ENCODE assay signal across 13 mouse cellular contexts in genomic region chr13:46516183-46516582, GRCm38 (mm10). TPM values are rescaled to one million over a fixed set of nuclear protein-coding genes. Genes with fewer than 3 reads are reported as not detected.
DNase-seq lines count a peak whose midpoint lies in the region; ATAC-seq and TF ChIP-seq lines count a peak whose summit lies in the region.
"Had no signal": no experiment of that assay in that cellular context is flagged by ENCODE, and none has a peak within 500 bp of the region (broad histone marks: within the 10 kb centered on the region; RNA-seq: fewer than 3 reads in every experiment).

No protein-coding gene starts in this region.

- peak overlapping the region; percentile 38 for H3K4me2 ChIP-seq in heart, embryonic 12.5 days
- H3K4me2 ChIP-seq in lung, embryonic 15.5 days = no peak overlapping the region
- H3K4me2 ChIP-seq: liver, embryonic 12.5 days; midbrain, embryonic 13.5 days; stomach, embryonic 15.5 days had no signal

- no peak overlapping the region for H3K9ac ChIP-seq in MEL (ENCODE audit: control insufficient read depth, low read depth, low read length, poor library complexity, severe bottlenecking)
- H3K9ac ChIP-seq in heart, embryonic 12.5 days = no peak overlapping the region
- H3K9ac ChIP-seq in lung, embryonic 15.5 days = no peak overlapping the region
- H3K9ac ChIP-seq: liver, embryonic 12.5 days; midbrain, embryonic 13.5 days; stomach, embryonic 15.5 days had no signal

- TF ChIP-seq CTCF in MEL (IDR thresholded peaks at IDR 0.05 in 2 of 3, conservative IDR thresholded peaks at IDR 0.05 in 1 of 3; ENCODE audit: control insufficient read depth in 1 of 3, insufficient read depth in 1 of 3, low read depth in 2 of 3, low read length in 3 of 3, poor library complexity in 1 of 3, severe bottlenecking in 1 of 3) = no peak

- no peaks in the 10 kb centered on the region for H3K27me3 ChIP-seq in MEL (ENCODE audit: control insufficient read depth in 1 of 2, insufficient read depth in 2 of 2, low read length in 2 of 2)
- no peaks in the 10 kb centered on the region for H3K27me3 ChIP-seq in heart, embryonic 12.5 days (replicated peaks)
- H3K27me3 ChIP-seq in lung, embryonic 15.5 days = no peaks in the 10 kb centered on the region
- H3K27me3 ChIP-seq: liver, embryonic 12.5 days; midbrain, embryonic 13.5 days; stomach, embryonic 15.5 days had no signal

- H3K79me2 ChIP-seq in MEL (ENCODE audit: control insufficient read depth, insufficient read depth, low read length, poor library complexity) = no peaks in the 10 kb centered on the region

- no peak overlapping the region for H3K4me3 ChIP-seq in MEL (ENCODE audit: control insufficient read depth in 1 of 2, insufficient read depth in 1 of 2, low read depth in 2 of 2, low read length in 2 of 2)
- H3K4me3 ChIP-seq in heart, embryonic 12.5 days = no peak overlapping the region
- H3K4me3 ChIP-seq in lung, embryonic 15.5 days = no peak overlapping the region
- H3K4me3 ChIP-seq: liver, embryonic 12.5 days; midbrain, embryonic 13.5 days; stomach, embryonic 15.5 days had no signal

- peak overlapping the region; percentile 28; the same call in 1 of the 2 replicates for H3K27ac ChIP-seq in MEL (ENCODE audit: control insufficient read depth, low read depth, low read length)
- H3K27ac ChIP-seq in heart, embryonic 12.5 days (ENCODE audit: poor library complexity, severe bottlenecking) = peak overlapping the region; percentile 92
- H3K27ac ChIP-seq in lung, embryonic 15.5 days = peak overlapping the region; percentile 70
- H3K27ac ChIP-seq: liver, embryonic 12.5 days; midbrain, embryonic 13.5 days; stomach, embryonic 15.5 days had no signal

- peak; percentile 86 for ATAC-seq in heart, embryonic 12.5 days (ENCODE audit: insufficient number of reproducible peaks, low FRiP score)
- ATAC-seq in lung, embryonic 15.5 days (ENCODE audit: borderline replicate concordance, extremely low read depth, low FRiP score, low TSS enrichment) = peak; percentile 69
- ATAC-seq: inflammation-experienced regulatory T-cells, adult 6 months; liver, embryonic 12.5 days; midbrain, embryonic 13.5 days had no signal

- no peak for TF ChIP-seq POLR2A in MEL (IDR thresholded peaks at IDR 0.05; ENCODE audit: control insufficient read depth in 1 of 2, insufficient read depth in 1 of 2, low read depth in 1 of 2, low read length in 2 of 2, poor library complexity in 1 of 2)

- peak; percentile 47 to 70; a peak in 3 of 4 replicates for TF ChIP-seq EP300 in MEL (IDR thresholded peaks at IDR 0.05; ENCODE audit: low read depth in 1 of 2, low read length in 2 of 2)

- no peak for TF ChIP-seq RAD21 in MEL (IDR thresholded peaks at IDR 0.05; ENCODE audit: low read depth, low read length)

- no peaks in the 10 kb centered on the region for H3K9me3 ChIP-seq in MEL (replicated peaks; ENCODE audit: insufficient read depth, low read length)
- no peaks in the 10 kb centered on the region; the same call in 1 of the 2 replicates for H3K9me3 ChIP-seq in heart, embryonic 12.5 days (replicated peaks)
- H3K9me3 ChIP-seq in lung, embryonic 15.5 days = no peaks in the 10 kb centered on the region; the same call in 1 of the 2 replicates
- H3K9me3 ChIP-seq: liver, embryonic 12.5 days; midbrain, embryonic 13.5 days; stomach, embryonic 15.5 days had no signal

- 22% methylated on average over 7 of the region's 7 CpGs for WGBS in heart, embryonic 12.5 days
- WGBS in lung, embryonic 15.5 days = 47% methylated on average over 7 of the region's 7 CpGs

- H3K36me3 ChIP-seq in MEL (ENCODE audit: control insufficient read depth in 1 of 2, insufficient read depth in 2 of 2, low read length in 2 of 2) = peaks cover 0 to 31% of the 10 kb centered on the region in 2 experiments; a peak in 2 of 4 replicates
- peaks cover 8% of the 10 kb centered on the region; the same call in 1 of the 2 replicates for H3K36me3 ChIP-seq in heart, embryonic 12.5 days
- H3K36me3 ChIP-seq in lung, embryonic 15.5 days = no peaks in the 10 kb centered on the region
- H3K36me3 ChIP-seq: liver, embryonic 12.5 days; midbrain, embryonic 13.5 days; stomach, embryonic 15.5 days had no signal

- DNase-seq in MEL (ENCODE audit: low read depth, low spot score) (peak; percentile 82), R1 (ENCODE audit: low read depth, low spot score) (peak; percentile 71)
- DNase-seq in kidney, postnatal 10 days = no peak
- no peak for DNase-seq in cerebellum, adult 9-11 months
- no peak for DNase-seq in frontal cortex, postnatal 25 days (ENCODE audit: low spot score in 2 of 2)
- DNase-seq: kidney, postnatal 36 days; right cerebral cortex, postnatal 4 days had no signal

- peaks cover 24 to 37% of the 10 kb centered on the region in 2 experiments for H3K4me1 ChIP-seq in MEL (ENCODE audit: control insufficient read depth in 1 of 2, insufficient read depth in 2 of 2, low read length in 2 of 2)
- peaks cover 44% of the 10 kb centered on the region for H3K4me1 ChIP-seq in heart, embryonic 12.5 days (replicated peaks)
- peaks cover 7% of the 10 kb centered on the region for H3K4me1 ChIP-seq in lung, embryonic 15.5 days
- H3K4me1 ChIP-seq: midbrain, embryonic 13.5 days; stomach, embryonic 15.5 days had no signal

TF ChIP-seq in MEL, 35 proteins besides CTCF, POLR2A, EP300 and RAD21:
- TF ChIP-seq TAL1 (IDR thresholded peaks at IDR 0.05; ENCODE audit: low read length) (peak; percentile 16; the same call in 1 of the 2 replicates), SIN3A (IDR thresholded peaks at IDR 0.05; ENCODE audit: low read length) (peak; percentile 27; the same call in 1 of the 2 replicates), JUND (IDR thresholded peaks at IDR 0.05; ENCODE audit: low read depth, low read length) (no peak), GATA1 (IDR thresholded peaks at IDR 0.05; ENCODE audit: low read depth, low read length) (peak; percentile 33), POLR2AphosphoS5 (IDR thresholded peaks at IDR 0.05; ENCODE audit: borderline replicate concordance, low read depth, low read length) (no peak), ETS1 (IDR thresholded peaks at IDR 0.05; ENCODE audit: low read depth, low read length) (peak; percentile 46), TCF12 (IDR thresholded peaks at IDR 0.05; ENCODE audit: low read depth, low read length) (peak; percentile 50; the same call in 1 of the 2 replicates), MXI1 (IDR thresholded peaks at IDR 0.05; ENCODE audit: low read depth, low read length) (0 out of 2 replicates have a peak, but pooled peaks have one; percentile 19)

RNA-seq across cellular contexts. Expression of gene Cap2, which starts 14.5 kb away (rescaled TPM):
- 14.1 and 14.8 TPM in 2 replicates for total RNA-seq in MEL (2012; rRNA removed)
- 100 to 1,000 TPM in 1 of 2 experiments, 10 to 100 TPM in 1; 22.3 to 120 TPM for polyA plus RNA-seq in MEL (2012; ENCODE audit: insufficient read depth in 1 of 2, insufficient read length in 2 of 2, low read depth in 1 of 2, low replicate concordance in 2 of 2, missing spikeins in 1 of 2)
- 175 and 177 TPM in 2 replicates for polyA plus RNA-seq in heart, embryonic 12.5 days (2016; fragmentation: Nextera tagmentation; extraction: Ambion mirVana)
- 10.4 and 14.4 TPM in 2 replicates for polyA plus RNA-seq in lung, embryonic 15.5 days (2015; fragmentation: Nextera tagmentation; extraction: Ambion mirVana)

Comparison
In these comparisons a context has a peak if more than half of its experiments do, and no peak if none do; other contexts are left out.
1. DNase-seq: peak in MEL (single experiment) and R1 (single experiment); none in kidney, postnatal 10 days (single experiment), cerebellum, adult 9-11 months (single experiment) and frontal cortex, postnatal 25 days (0 of 2).
2. H3K27ac ChIP-seq: peak in every context shown above with its lines; median percentile 92 in heart, embryonic 12.5 days; 70 in lung, embryonic 15.5 days; 28 in MEL.